Mouse (Mus musculus) heart, embryonic 11.5 days (tissue): ENCODE measurements around the gene Mpped2. TPM values are rescaled to one million over a fixed set of nuclear protein-coding genes. Genes with fewer than 3 reads are reported as not detected.

Source experiments
- ATAC-seq: fragments of 200-750 bp; cut with Nextera tagmentation; replicated peaks from 2 replicates; pipeline ENCODE4 v1.8.0; 2017; ENCODE audit warnings: moderate library complexity; ENCODE audit not compliant: insufficient number of reproducible peaks, low FRiP score, low TSS enrichment
- H3K27ac ChIP-seq: fragments of 300-500 bp; sonication (generic); 2 replicates; pipeline ENCODE4 v1.5.1; 2014; ENCODE audit warnings: mild to moderate bottlenecking, low read depth, low read length
- H3K27me3 ChIP-seq: fragments of 300-500 bp; sonication (generic); 2 replicates; pipeline ENCODE4 v1.6.1; 2014; ENCODE audit warnings: mild to moderate bottlenecking, low read length, mixed read lengths; ENCODE audit not compliant: control insufficient read depth, insufficient read depth
- H3K36me3 ChIP-seq: fragments of 300-500 bp; sonication (generic); 2 replicates; pipeline ENCODE4 v1.6.1; 2014; ENCODE audit warnings: mild to moderate bottlenecking, low read length, moderate library complexity, mixed read lengths; ENCODE audit not compliant: control insufficient read depth, insufficient read depth
- H3K4me1 ChIP-seq: fragments of 300-500 bp; sonication (generic); 2 replicates; pipeline ENCODE4 v1.6.1; 2014; ENCODE audit warnings: low read length; ENCODE audit not compliant: control insufficient read depth, insufficient read depth
- H3K4me2 ChIP-seq: fragments of 300-500 bp; sonication (generic); 2 replicates; pipeline ENCODE4 v1.6.1; 2014; ENCODE audit warnings: mild to moderate bottlenecking, moderate library complexity
- H3K4me3 ChIP-seq: fragments of 300-500 bp; sonication (generic); 2 replicates; pipeline ENCODE4 v1.5.1; 2014; ENCODE audit warnings: low read depth, low read length
- H3K9ac ChIP-seq: fragments of 300-500 bp; sonication (generic); 2 replicates; pipeline ENCODE4 v1.6.1; 2014; ENCODE audit warnings: mild to moderate bottlenecking, low read depth, low read length, moderate library complexity
- H3K9me3 ChIP-seq: fragments of 300-500 bp; sonication (generic); replicated peaks from 2 replicates; pipeline ENCODE4 v1.6.1; 2016; ENCODE audit warnings: low read length; ENCODE audit not compliant: control insufficient read depth
- WGBS: fragments of 180-500 bp; shearing (Covaris S2); extraction: QIAGEN DNeasy Blood & Tissue Kit; methylation state at CpG from one replicate; pipeline ENCODE4 v1.1.7; 2014; ENCODE audit not compliant: insufficient replicate concordance; 5-methylcytosine and 5-hydroxymethylcytosine counted together
- polyA plus RNA-seq: library from polyadenylated mRNA; unstranded; fragments of >200 nt; fragmentation: Nextera tagmentation; extraction: Ambion mirVana; gene quantifications from 2 replicates; pipeline ENCODE4 v1.2.1, GENCODE M21; 2014

Gene Mpped2
- polyA plus RNA-seq, 1 experiment from 2014 or later = 126 TPM

DNA sequence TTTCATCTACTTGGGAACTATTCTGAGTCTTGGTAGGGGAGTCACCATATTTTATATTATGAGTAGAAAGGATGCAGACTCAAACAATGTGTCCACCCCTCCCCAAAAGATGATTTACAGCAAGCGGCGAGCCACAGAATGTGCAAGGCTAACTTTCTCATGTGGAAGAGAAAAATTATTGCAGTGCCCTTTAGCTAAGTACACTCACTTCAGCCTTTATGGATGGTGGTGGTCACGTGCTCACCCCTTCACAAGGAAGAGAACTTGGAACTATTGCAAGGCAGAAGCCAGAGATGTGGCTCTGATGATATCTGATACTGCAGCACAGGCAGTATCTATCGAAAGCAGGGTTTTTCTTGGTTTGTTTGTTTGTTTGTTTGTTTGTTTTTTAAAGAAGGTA, 38.4 kb downstream of the Mpped2 start:
- Histone ChIP-seq H3K27ac (no peak overlapping the region), H3K9ac (no peak overlapping the region), H3K4me1 (peaks cover 39% of the 10 kb centered on the region), H3K36me3 (no peaks in the 10 kb centered on the region), H3K4me2 (no peak overlapping the region), H3K4me3 (no peak overlapping the region), H3K27me3 (no peaks in the 10 kb centered on the region), H3K9me3 (no peaks in the 10 kb centered on the region)
- 73% methylated on average over 4 of the region's 4 CpGs for WGBS
- ATAC-seq = no peak

GRCm38 (mm10) chr2:106732171-106732570, 39.1 kb downstream of the Mpped2 start:
- Histone ChIP-seq H3K9ac (no peak overlapping the region), H3K36me3 (no peaks in the 10 kb centered on the region), H3K4me1 (peaks cover 39% of the 10 kb centered on the region), H3K9me3 (no peaks in the 10 kb centered on the region), H3K4me2 (no peak overlapping the region), H3K27ac (no peak overlapping the region), H3K4me3 (no peak overlapping the region), H3K27me3 (no peaks in the 10 kb centered on the region)
- 10% methylated on average over 3 of the region's 3 CpGs for WGBS
- ATAC-seq = no peak

- no peak for ATAC-seq
- whole genome bisulfite sequencing = 38% methylated on average over 5 of the region's 5 CpGs
- Histone ChIP-seq H3K9me3 (no peaks in the 10 kb centered on the region), H3K9ac (no peak overlapping the region), H3K4me1 (peaks cover 39% of the 10 kb centered on the region), H3K27ac (no peak overlapping the region), H3K36me3 (no peaks in the 10 kb centered on the region), H3K4me2 (no peak overlapping the region), H3K4me3 (no peak overlapping the region), H3K27me3 (no peaks in the 10 kb centered on the region)
Observed at GRCm38 (mm10) chr2:106733396-106733795, 40.3 kb downstream of the Mpped2 start.

- WGBS = 36% methylated on average over 4 of the region's 4 CpGs
- Histone ChIP-seq H3K4me3 (no peak overlapping the region), H3K27me3 (no peaks in the 10 kb centered on the region), H3K4me1 (peaks cover 39% of the 10 kb centered on the region), H3K9me3 (no peaks in the 10 kb centered on the region), H3K9ac (no peak overlapping the region), H3K4me2 (no peak overlapping the region), H3K27ac (no peak overlapping the region), H3K36me3 (no peaks in the 10 kb centered on the region)
- no peak for ATAC-seq
Observed at GRCm38 (mm10) chr2:106734004-106734403, 40.9 kb downstream of the Mpped2 start.

GRCm38 (mm10) chr2:106735211-106735610, 42.1 kb downstream of the Mpped2 start:
- no peaks in the 10 kb centered on the region for H3K27me3 ChIP-seq
- 63% methylated on average over 5 of the region's 5 CpGs for whole genome bisulfite sequencing
- H3K9ac ChIP-seq = no peak overlapping the region
- no peak overlapping the region for H3K27ac ChIP-seq
- H3K4me1 ChIP-seq = peaks cover 37% of the 10 kb centered on the region
- H3K36me3 ChIP-seq = no peaks in the 10 kb centered on the region
- H3K4me2 ChIP-seq = no peak overlapping the region
- no peaks in the 10 kb centered on the region for H3K9me3 ChIP-seq
- no peak for ATAC-seq
- H3K4me3 ChIP-seq = no peak overlapping the region

GRCm38 (mm10) chr2:106735792-106736359, 42.8 kb downstream of the Mpped2 start:
- no peak overlapping the region for H3K4me3 ChIP-seq
- 81% methylated on average over 15 of the region's 15 CpGs for WGBS
- H3K9me3 ChIP-seq = no peaks in the 10 kb centered on the region
- no peaks in the 10 kb centered on the region for H3K36me3 ChIP-seq
- no peaks in the 10 kb centered on the region for H3K27me3 ChIP-seq
- H3K4me1 ChIP-seq = peaks cover 30% of the 10 kb centered on the region
- ATAC-seq = no peak
- H3K9ac ChIP-seq = no peak overlapping the region
- H3K4me2 ChIP-seq = no peak overlapping the region
- H3K27ac ChIP-seq = no peak overlapping the region

- H3K9ac ChIP-seq = no peak overlapping the region
- H3K9me3 ChIP-seq = no peaks in the 10 kb centered on the region
- WGBS = 85% methylated on average over 5 of the region's 5 CpGs
- peaks cover 12% of the 10 kb centered on the region for H3K4me1 ChIP-seq
- no peak overlapping the region for H3K27ac ChIP-seq
- H3K4me2 ChIP-seq = no peak overlapping the region
- no peak for ATAC-seq
- no peaks in the 10 kb centered on the region for H3K36me3 ChIP-seq
- H3K27me3 ChIP-seq = no peaks in the 10 kb centered on the region
- H3K4me3 ChIP-seq = no peak overlapping the region
Observed at GRCm38 (mm10) chr2:106738951-106739350, 45.9 kb downstream of the Mpped2 start.

GRCm38 (mm10) chr2:106744086-106744485, 51.0 kb downstream of the Mpped2 start:
- H3K4me1 ChIP-seq = peaks cover 7% of the 10 kb centered on the region
- H3K27ac ChIP-seq = no peak overlapping the region
- H3K4me2 ChIP-seq = no peak overlapping the region
- H3K9ac ChIP-seq = no peak overlapping the region
- H3K27me3 ChIP-seq = no peaks in the 10 kb centered on the region
- ATAC-seq = no peak
- 86% methylated on average over 4 of the region's 4 CpGs for WGBS
- no peak overlapping the region for H3K4me3 ChIP-seq
- H3K9me3 ChIP-seq = no peaks in the 10 kb centered on the region
- H3K36me3 ChIP-seq = no peaks in the 10 kb centered on the region

DNA sequence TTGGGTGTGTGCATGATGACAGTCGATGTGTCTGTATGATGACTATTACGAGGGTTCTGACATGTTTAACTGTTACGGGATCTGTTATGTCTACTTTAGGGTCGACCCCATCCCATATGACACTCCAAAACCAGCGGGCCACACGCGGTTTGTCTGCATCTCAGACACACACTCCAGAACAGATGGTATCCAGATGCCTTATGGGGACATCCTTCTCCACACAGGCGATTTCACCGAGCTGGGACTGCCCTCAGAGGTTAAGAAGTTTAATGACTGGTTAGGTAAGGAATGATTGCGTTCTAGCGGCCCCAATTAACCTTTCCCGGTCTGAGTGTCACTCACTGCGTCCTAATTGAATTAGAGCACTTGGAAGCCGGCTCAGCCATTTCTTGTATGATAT, 51.5 kb downstream of the Mpped2 start:
- H3K27me3 ChIP-seq = no peaks in the 10 kb centered on the region
- 71% methylated on average over 14 of the region's 14 CpGs for WGBS
- H3K4me1 ChIP-seq = peaks cover 7% of the 10 kb centered on the region
- no peak overlapping the region for H3K9ac ChIP-seq
- no peaks in the 10 kb centered on the region for H3K36me3 ChIP-seq
- no peak overlapping the region for H3K4me2 ChIP-seq
- H3K27ac ChIP-seq = no peak overlapping the region
- ATAC-seq = no peak
- H3K4me3 ChIP-seq = no peak overlapping the region
- H3K9me3 ChIP-seq = no peaks in the 10 kb centered on the region
